In the genomic region with DNA sequence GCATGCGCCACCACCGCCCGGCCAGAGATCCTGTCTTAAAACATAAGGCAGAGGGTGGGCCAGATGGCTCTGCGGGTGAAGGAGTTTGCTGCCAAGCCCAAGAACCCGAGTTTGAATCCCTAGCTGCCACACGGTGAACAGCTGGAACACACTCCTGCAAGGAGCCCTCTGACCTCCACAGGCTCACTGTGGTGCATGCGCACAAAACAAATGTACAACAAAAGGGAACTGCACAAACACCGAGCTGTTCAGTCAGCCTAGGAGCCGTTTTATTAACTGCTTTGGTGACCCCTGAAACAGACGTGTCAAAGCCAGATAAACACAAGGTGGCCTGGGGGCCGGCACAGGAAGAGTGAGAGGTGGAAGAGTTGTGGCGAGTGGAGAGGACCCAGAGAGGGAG, we compare ENCODE assay signal across 10 mouse cellular contexts. TPM values are rescaled to one million over a fixed set of nuclear protein-coding genes. Genes with fewer than 3 reads are reported as not detected.
DNase-seq lines count a peak whose midpoint lies in the region; ATAC-seq and TF ChIP-seq lines count a peak whose summit lies in the region.
"Had no signal": no experiment of that assay in that cellular context is flagged by ENCODE, and none has a peak within 500 bp of the region (broad histone marks: within the 10 kb centered on the region; RNA-seq: fewer than 3 reads in every experiment).

No protein-coding gene starts in this region.

- no peak for TF ChIP-seq POLR2A in lung, adult 2 months (IDR thresholded peaks at IDR 0.05; ENCODE audit: borderline replicate concordance, extremely low read depth, low read depth, low read length)

- WGBS in heart, embryonic 10.5 days: 46% methylated on average over 12 of the region's 12 CpGs
- WGBS in lung, adult 2 months: 32% methylated on average over 12 of the region's 12 CpGs
- WGBS in heart, postnatal 0 days: 37% methylated on average over 12 of the region's 12 CpGs
- 38% methylated on average over 12 of the region's 12 CpGs for WGBS in stomach, embryonic 14.5 days

- H3K4me1 ChIP-seq in heart, embryonic 10.5 days: peaks cover 31% of the 10 kb centered on the region
- H3K4me1 ChIP-seq in lung, adult 2 months (ENCODE audit: control insufficient read depth, insufficient read depth, low read length): 0 out of 2 replicates have a peak, but pooled peaks cover 2% of the 10 kb centered on the region
- peaks cover 15% of the 10 kb centered on the region; the same call in 1 of the 2 replicates for H3K4me1 ChIP-seq in heart, postnatal 0 days (ENCODE audit: control insufficient read depth, insufficient read depth)
- peaks cover 3% of the 10 kb centered on the region; the same call in 1 of the 2 replicates for H3K4me1 ChIP-seq in stomach, embryonic 14.5 days (ENCODE audit: control insufficient read depth, insufficient read depth, low read length)

- peak overlapping the region; percentile 49 for H3K4me3 ChIP-seq in heart, embryonic 10.5 days
- peak overlapping the region; percentile 4 for H3K4me3 ChIP-seq in lung, adult 2 months (replicated peaks; ENCODE audit: extremely low read depth, low read depth, low read length)
- H3K4me3 ChIP-seq in heart, postnatal 0 days (ENCODE audit: low read depth, low read length): no peak overlapping the region
- no peak overlapping the region for H3K4me3 ChIP-seq in stomach, embryonic 14.5 days (ENCODE audit: low read depth, low read length)
- H3K4me3 ChIP-seq: erythroblast, embryonic 14.5 days had no signal

- peaks cover 87% of the 10 kb centered on the region for H3K27me3 ChIP-seq in heart, embryonic 10.5 days (ENCODE audit: insufficient read depth, poor library complexity, severe bottlenecking)
- H3K27me3 ChIP-seq in heart, postnatal 0 days (ENCODE audit: control insufficient read depth, insufficient read depth, low read length): peaks cover 14% of the 10 kb centered on the region
- peaks cover 29% of the 10 kb centered on the region for H3K27me3 ChIP-seq in stomach, embryonic 14.5 days (ENCODE audit: control insufficient read depth, insufficient read depth, low read length)

- H3K27ac ChIP-seq in heart, embryonic 10.5 days: no peak overlapping the region
- peak overlapping the region; percentile 32 for H3K27ac ChIP-seq in heart, postnatal 0 days (ENCODE audit: low read depth)
- no peak overlapping the region for H3K27ac ChIP-seq in stomach, embryonic 14.5 days (ENCODE audit: low read length)

- H3K36me3 ChIP-seq in heart, embryonic 10.5 days: peaks cover 6% of the 10 kb centered on the region; the same call in 1 of the 2 replicates
- no peaks in the 10 kb centered on the region for H3K36me3 ChIP-seq in heart, postnatal 0 days (replicated peaks; ENCODE audit: control insufficient read depth, insufficient read depth, low read length)
- H3K36me3 ChIP-seq in stomach, embryonic 14.5 days (ENCODE audit: control insufficient read depth, insufficient read depth, low read length): no peaks in the 10 kb centered on the region

- H3K9me3 ChIP-seq in heart, embryonic 10.5 days: peaks cover 12% of the 10 kb centered on the region
- peaks cover 8% of the 10 kb centered on the region for H3K9me3 ChIP-seq in heart, postnatal 0 days (replicated peaks; ENCODE audit: control insufficient read depth, low read length)
- H3K9me3 ChIP-seq in stomach, embryonic 14.5 days (ENCODE audit: control insufficient read depth, low read depth, low read length): peaks cover 10% of the 10 kb centered on the region

- no peak for TF ChIP-seq CTCF in lung, adult 2 months (IDR thresholded peaks at IDR 0.05; ENCODE audit: insufficient read depth, low read length)
- no peak for TF ChIP-seq CTCF in heart, postnatal 0 days (IDR thresholded peaks at IDR 0.05; ENCODE audit: low read depth)

- H3K9ac ChIP-seq in heart, postnatal 0 days (replicated peaks; ENCODE audit: low read depth, low read length): no peak overlapping the region
- H3K9ac ChIP-seq in stomach, embryonic 14.5 days (replicated peaks; ENCODE audit: low read depth, low read length): no peak overlapping the region

- no peak for TF ChIP-seq EP300 in heart, postnatal 0 days (IDR thresholded peaks at IDR 0.05; ENCODE audit: low read depth)

- no peak; the same call in 1 of the 2 replicates for ATAC-seq in heart, postnatal 0 days (ENCODE audit: insufficient read depth, low read depth)
- no peak for ATAC-seq in stomach, embryonic 14.5 days (ENCODE audit: insufficient number of reproducible peaks, insufficient read depth, low FRiP score, low read depth)
- ATAC-seq: CD4-positive, CD25-positive, alpha-beta regulatory T cell, adult 4 months had no signal

- peak overlapping the region; percentile 61 for H3K4me2 ChIP-seq in heart, postnatal 0 days (ENCODE audit: low read depth, low read length)
- peak overlapping the region; percentile 23; the same call in 1 of the 2 replicates for H3K4me2 ChIP-seq in stomach, embryonic 14.5 days (replicated peaks; ENCODE audit: low read depth, low read length)

- no peak for DNase-seq in heart, embryonic 10.5 days (ENCODE audit: low spot score)
- no peak for DNase-seq in heart, adult 9 months (ENCODE audit: low spot score in 2 of 2)
- no peak for DNase-seq in lung, adult 2 months
- DNase-seq in lung, postnatal 4 days: no peak
- DNase-seq in heart, postnatal 0 days (ENCODE audit: low spot score): peak; percentile 49
- DNase-seq in thymus, adult 18-20 months: no peak
- DNase-seq in urinary bladder, postnatal 4 days (ENCODE audit: low spot score in 2 of 2): no peak

RNA-seq across cellular contexts. Expression of a gene that starts 2.0 kb away (rescaled TPM):
- polyA plus RNA-seq in heart, embryonic 10.5 days (2016; fragmentation: Nextera tagmentation; extraction: Ambion mirVana): 0.18 and 0.46 TPM in 2 replicates
- polyA plus RNA-seq in lung, adult 2 months (2012; rRNA removed): 5.5 and 8.6 TPM in 2 replicates
- 23.3 and 58.8 TPM in 2 replicates for total RNA-seq in heart, postnatal 0 days (2014; rRNA removed; ENCODE audit: low replicate concordance)
- 55.7 and 58.3 TPM in 2 replicates for polyA plus RNA-seq in heart, postnatal 0 days (2015; fragmentation: Nextera tagmentation; extraction: Ambion mirVana)
- polyA plus RNA-seq in stomach, embryonic 14.5 days (2014; fragmentation: Nextera tagmentation; extraction: Ambion mirVana): 0.53 and 0.64 TPM in 2 replicates
- polyA plus RNA-seq: CD4-positive, CD25-positive, alpha-beta regulatory T cell, adult 4 months; erythroblast, embryonic 14.5 days had no signal

RNA-seq across cellular contexts. Expression of a gene that starts 2.4 kb away (rescaled TPM):
- not detected in 2 replicates for polyA plus RNA-seq in heart, embryonic 10.5 days (2016; fragmentation: Nextera tagmentation; extraction: Ambion mirVana)
- 174 and 240 TPM in 2 replicates for polyA plus RNA-seq in lung, adult 2 months (2012; rRNA removed)
- 4.5 and 5.1 TPM in 2 replicates for total RNA-seq in heart, postnatal 0 days (2014; rRNA removed; ENCODE audit: low replicate concordance)
- polyA plus RNA-seq in heart, postnatal 0 days (2015; fragmentation: Nextera tagmentation; extraction: Ambion mirVana): 9.0 and 10.0 TPM in 2 replicates
- polyA plus RNA-seq in stomach, embryonic 14.5 days (2014; fragmentation: Nextera tagmentation; extraction: Ambion mirVana): 0.18 TPM in 1 of 2 replicates, not detected in the other
- polyA plus RNA-seq: CD4-positive, CD25-positive, alpha-beta regulatory T cell, adult 4 months had no signal

RNA-seq across cellular contexts. Expression of a gene that starts 9.8 kb away (rescaled TPM):
- 0.05 and 0.08 TPM in 2 replicates for polyA plus RNA-seq in heart, embryonic 10.5 days (2016; fragmentation: Nextera tagmentation; extraction: Ambion mirVana)
- polyA plus RNA-seq in lung, adult 2 months (2012; rRNA removed): 25.2 and 38.9 TPM in 2 replicates
- 47.4 and 88.5 TPM in 2 replicates for total RNA-seq in heart, postnatal 0 days (2014; rRNA removed; ENCODE audit: low replicate concordance)
- 5.9 and 9.4 TPM in 2 replicates for polyA plus RNA-seq in heart, postnatal 0 days (2015; fragmentation: Nextera tagmentation; extraction: Ambion mirVana)
- 0.15 and 0.27 TPM in 2 replicates for polyA plus RNA-seq in stomach, embryonic 14.5 days (2014; fragmentation: Nextera tagmentation; extraction: Ambion mirVana)
- polyA plus RNA-seq: CD4-positive, CD25-positive, alpha-beta regulatory T cell, adult 4 months; erythroblast, embryonic 14.5 days had no signal

RNA-seq across cellular contexts. Expression of a gene that starts 20.7 kb away (rescaled TPM):
- polyA plus RNA-seq in heart, embryonic 10.5 days (2016; fragmentation: Nextera tagmentation; extraction: Ambion mirVana): 0.36 and 1.0 TPM in 2 replicates
- polyA plus RNA-seq in lung, adult 2 months (2012; rRNA removed): 12.5 and 21.2 TPM in 2 replicates
- total RNA-seq in heart, postnatal 0 days (2014; rRNA removed; ENCODE audit: low replicate concordance): 7.9 and 10.4 TPM in 2 replicates
- 0.81 and 0.93 TPM in 2 replicates for polyA plus RNA-seq in heart, postnatal 0 days (2015; fragmentation: Nextera tagmentation; extraction: Ambion mirVana)
- 1.1 and 1.3 TPM in 2 replicates for polyA plus RNA-seq in stomach, embryonic 14.5 days (2014; fragmentation: Nextera tagmentation; extraction: Ambion mirVana)
- polyA plus RNA-seq: CD4-positive, CD25-positive, alpha-beta regulatory T cell, adult 4 months had no signal

RNA-seq across cellular contexts. Expression of a gene that starts 40.0 kb away (rescaled TPM):
- 121 and 139 TPM in 2 replicates for polyA plus RNA-seq in heart, embryonic 10.5 days (2016; fragmentation: Nextera tagmentation; extraction: Ambion mirVana)
- polyA plus RNA-seq in lung, adult 2 months (2012; rRNA removed): 44.8 and 47.2 TPM in 2 replicates
- 23.9 and 35.9 TPM in 2 replicates for total RNA-seq in heart, postnatal 0 days (2014; rRNA removed; ENCODE audit: low replicate concordance)
- 52.1 TPM in 2 replicates for polyA plus RNA-seq in heart, postnatal 0 days (2015; fragmentation: Nextera tagmentation; extraction: Ambion mirVana)
- polyA plus RNA-seq in stomach, embryonic 14.5 days (2014; fragmentation: Nextera tagmentation; extraction: Ambion mirVana): 94.8 and 96.5 TPM in 2 replicates

Comparison
In these comparisons a context has a peak if more than half of its experiments do, and no peak if none do; other contexts are left out.
1. H3K4me3 ChIP-seq: peak in heart, embryonic 10.5 days (single experiment) and lung, adult 2 months (single experiment); none in heart, postnatal 0 days (single experiment) and stomach, embryonic 14.5 days (single experiment).
2. RNA of a gene that starts 2.4 kb away (polyA plus RNA-seq): 174 to 240 TPM in lung, adult 2 months; 9.0 to 10.0 TPM in heart, postnatal 0 days, 0.18 TPM in stomach, embryonic 14.5 days and not detected in heart, embryonic 10.5 days; every median in the first group is over 10 times any median in the second.